Mouse (Mus musculus): ENCODE results near the gene Ucma.

The Ucma gene

DNA sequence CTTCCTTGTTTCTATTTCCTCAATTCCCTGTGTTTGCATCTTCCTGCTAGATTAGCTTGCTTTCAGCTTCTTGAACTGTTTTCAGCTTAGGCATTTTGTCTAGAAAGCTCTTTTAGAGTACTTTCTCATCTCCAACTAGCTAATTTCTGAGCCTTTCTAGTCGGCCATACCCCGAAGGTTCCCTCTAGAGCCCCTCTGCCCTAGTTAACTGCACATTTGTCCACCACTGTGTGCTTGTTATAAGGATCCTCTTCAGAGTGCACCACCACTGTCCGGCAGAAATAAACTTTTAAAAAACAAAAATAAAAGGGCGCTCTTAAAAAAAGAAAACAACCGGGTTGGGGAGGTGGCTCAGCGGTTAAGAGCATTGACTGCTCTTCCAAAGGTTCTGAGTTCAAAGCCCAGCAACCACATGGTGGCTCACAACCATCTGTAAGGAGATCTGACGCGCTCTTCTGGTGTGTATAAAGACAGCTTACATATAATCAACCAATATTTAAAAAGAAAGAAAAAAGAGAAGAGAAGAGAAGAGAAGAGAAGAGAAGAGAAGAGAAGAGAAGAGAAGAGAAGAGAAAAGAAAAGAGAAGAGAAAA is 36.1 kb downstream of the Ucma start:
- DNase-seq, result no peak

DNA sequence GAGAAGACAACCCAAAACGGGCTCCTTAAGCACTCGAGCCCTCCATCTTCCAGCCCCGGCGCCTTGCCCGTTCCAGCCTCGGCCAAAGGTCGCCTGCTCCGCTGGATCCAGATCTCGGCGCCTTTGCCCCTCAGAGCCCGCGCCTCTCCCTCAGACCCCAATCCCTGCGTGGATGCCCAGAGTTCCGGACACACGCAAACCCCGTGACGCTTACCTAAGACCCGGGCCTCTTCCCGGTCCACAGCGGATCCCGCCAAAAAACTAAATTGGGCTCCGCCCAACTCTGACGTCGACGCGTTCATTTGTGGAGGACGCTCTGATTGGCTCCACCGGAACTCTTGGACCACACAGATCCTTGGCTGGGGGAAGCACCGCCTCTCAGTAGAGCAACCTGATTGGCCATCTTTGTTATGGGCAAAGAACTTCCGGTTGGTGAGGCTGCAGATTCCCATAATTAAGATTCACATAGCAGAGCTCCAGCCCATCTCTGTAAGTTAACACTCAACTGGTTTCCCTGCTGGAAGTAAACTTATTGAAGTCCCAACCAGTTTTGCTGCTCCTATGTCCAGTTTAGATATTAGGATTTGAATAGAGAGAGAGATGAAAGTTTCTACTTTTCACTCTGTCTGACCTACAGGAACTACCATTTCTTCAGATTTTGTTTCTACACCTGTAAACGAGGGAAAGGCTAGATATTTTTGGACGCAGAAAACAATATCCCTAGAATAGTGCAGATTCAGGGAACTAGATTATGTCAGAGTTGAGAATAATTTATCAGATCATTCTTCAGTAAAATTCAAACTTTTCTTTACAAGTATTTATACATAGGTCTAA is 36.8 kb downstream of the Ucma start, which contains the start of gene Mcm10:
Mcm10 (minus strand) TSS at position 301 of the 834 bp plus-strand sequence.
- DNase-seq, result peak; percentile 78 to 83

DNA sequence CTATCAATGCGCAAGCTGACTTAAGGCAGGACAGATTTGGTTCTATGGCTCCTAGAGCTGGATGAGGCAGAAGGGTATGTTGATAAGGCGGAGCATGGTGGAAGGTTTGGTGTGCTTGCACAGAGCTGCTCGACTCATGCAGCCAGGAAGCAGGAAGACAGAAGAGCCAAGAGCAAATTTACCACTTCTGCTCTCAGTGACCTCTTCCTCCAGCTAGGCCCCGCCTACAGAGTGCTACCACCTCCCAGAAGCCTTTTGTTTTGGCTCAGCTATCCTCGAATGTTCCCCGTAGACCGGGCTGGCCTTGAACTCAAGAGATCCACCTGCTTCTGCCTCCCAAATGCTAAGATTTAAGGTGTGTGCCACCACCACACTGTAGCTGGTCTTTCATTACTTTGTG is 38.7 kb downstream of the Ucma start:
- DNase-seq, result no peak

DNA sequence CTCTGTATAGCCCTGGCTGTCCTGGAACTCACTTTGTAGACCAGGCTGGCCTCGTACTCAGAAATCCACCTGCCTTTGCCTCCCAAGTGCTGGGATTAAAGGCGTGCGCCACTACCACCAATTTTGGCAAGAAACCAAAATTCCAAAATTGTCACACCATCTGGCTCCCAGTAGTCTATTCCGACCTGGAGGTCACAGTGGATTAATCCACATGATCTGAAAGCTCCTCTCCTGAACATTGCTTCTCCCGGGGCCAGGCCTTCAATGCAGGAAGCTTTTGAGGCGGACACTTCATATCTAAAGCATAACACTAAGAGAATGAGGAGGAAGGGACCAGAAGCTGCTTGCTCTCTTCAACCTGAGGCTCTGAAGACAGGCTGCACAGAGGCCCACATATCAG is 39.6 kb downstream of the Ucma start:
- DNase-seq, result no peak

DNA sequence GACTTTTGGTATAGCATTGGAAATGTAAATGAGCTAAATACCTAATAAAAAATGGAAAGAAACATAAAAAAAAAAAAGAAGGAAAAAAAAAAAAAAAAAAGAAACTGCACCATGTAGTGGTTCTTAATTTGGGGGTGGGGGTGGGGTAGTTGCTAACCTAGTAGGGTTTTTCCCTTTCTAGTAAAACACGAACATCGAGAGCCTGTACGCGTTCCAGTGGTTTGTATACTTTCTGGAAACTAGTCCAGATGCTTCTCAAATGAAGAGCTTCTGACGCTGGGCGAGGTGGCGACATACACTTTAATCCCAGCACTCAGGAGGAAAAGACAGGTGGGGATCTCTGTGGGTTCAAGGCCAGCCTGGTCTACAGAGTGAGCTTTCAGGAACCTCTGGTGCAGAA is 41.0 kb downstream of the Ucma start:
- no peak for DNase-seq

DNA sequence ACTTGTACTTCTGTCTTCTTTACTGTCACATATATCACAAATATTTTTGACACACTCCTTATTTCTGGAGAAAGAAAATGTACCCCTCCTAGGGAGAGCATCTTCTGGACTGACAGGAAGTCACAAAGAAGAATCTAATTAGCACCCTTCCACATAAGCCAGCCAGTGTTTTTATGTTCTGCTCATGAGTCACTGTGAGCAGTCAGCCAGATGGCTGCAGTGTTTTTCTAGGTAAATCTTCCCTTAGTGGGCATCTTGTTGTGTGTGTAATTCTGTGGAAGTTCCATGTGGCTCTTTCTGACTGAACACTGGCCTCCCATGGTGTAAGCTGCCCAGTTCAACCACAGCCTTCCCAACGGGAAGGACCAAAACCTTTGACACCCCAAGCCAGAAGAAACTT is 43.8 kb downstream of the Ucma start:
- no peak for DNase-seq

DNA sequence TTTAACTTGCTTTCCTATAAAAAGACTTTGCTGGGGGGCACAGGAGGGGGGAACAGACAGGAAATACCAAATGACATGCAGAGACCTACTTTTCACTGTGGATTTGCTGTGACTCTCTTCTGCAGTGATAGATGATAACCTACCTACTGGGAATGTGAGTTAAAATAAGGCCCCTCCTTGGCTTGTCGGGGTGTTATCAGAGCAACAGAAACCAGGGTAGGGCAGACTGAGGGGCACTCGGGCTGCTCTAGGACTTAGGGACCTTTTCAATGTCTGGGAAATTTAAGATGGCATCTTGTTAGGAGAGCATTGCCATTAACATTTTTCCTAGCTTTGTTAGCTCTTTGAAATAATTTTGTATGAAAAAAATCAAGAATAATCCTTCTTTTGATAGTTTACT is 47.4 kb downstream of the Ucma start:
- DNase-seq, result no peak

DNA sequence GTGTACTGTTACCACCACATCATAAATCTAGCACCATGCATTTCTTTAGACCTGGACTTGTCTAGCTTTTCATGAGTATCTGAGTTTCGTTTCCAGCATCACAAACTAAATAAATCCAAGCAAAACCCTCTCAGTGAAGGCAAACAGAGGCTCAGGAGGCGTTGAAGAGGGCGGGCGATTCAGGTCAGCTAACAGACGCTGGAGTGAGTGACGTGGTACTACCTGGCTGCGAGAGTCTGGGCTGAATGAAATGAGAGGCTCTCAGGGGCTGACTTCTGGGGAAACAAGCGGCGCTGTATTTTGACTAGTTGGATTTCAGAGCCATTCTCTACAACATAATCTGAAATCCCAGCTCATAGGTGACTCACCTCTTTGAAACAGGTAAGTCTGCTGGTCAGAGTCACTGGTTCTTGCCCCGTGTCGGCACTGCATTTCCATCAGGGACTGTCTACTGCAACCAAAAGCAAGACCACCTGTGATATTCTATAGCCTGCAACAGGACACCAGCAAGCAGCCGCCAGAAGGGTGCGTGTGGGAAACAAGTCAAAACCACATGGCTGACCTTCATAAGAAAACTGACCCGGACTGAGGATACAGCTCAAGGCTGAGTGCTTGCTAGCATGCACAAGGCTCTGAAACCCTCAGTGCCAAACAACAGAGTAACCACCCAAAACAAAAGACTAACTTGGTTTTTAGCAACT is 47.9 kb downstream of the Ucma start:
- DNase-seq, result no peak

DNA sequence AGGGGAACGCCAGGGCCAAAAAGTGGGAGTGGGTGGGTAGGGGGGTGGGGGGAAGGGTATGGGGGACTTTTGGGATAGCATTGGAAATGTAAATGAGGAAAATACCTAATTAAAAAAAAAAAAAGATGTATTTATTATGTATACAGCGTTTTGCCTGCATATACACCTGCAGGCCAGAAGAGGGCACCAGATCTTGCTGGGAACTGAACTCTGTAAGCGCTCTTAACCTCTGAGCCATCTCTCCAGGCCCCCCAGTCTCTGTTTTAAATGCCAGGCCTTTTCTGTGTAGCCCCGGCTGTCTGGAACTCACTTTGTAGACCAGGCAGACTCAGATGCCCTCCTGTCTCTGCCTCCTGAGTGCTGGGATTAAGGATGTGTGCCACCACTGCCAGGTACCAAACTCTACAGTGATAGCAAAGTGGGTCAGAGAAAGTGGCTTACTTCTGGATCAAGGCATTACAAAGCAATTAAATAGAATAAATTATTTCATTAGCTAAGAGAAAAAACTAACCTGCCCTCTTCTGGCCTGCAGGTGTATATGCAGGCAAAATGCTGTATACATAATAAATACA is 49.3 kb downstream of the Ucma start:
- DNase-seq, result no peak

DNA sequence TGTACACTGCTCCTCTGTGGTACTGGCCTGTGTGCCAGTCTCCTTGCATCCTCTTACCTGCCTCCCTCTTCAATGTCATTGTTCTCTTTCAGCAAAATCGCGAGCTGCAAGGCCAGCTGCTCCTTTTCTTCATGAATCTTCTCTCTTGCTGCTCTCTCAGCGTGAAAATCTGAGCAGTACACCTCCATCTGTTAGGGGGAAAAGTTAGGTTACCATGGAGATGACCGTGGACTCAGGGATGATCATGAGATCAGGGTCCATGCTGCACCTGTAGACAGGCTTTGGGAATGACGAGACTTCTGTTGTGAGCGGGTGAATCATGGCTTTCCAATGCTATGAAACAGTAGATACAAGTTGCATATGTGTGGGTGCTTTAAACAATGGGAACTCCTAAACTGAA is 51.1 kb downstream of the Ucma start:
- no peak for DNase-seq

DNA sequence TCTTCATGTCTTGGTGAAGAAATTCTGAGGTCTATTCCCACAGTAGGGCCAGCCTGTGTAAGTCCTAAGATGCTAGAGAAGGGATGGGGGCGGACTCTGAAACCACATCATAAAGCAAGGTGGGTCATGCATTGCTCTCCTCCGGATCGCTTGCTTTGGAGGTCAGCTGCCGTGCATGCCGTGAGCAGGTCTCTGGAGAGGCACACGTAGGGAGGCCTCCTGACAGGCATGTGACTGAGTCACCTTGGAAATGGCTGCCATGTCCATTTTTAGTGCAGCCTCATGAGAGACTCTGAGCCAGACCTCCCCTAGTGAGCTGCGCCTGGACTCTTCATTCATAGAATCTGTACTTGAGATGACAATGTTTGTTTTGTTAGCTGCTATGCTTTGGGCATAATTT is 52.1 kb downstream of the Ucma start:
- DNase-seq, result no peak

DNA sequence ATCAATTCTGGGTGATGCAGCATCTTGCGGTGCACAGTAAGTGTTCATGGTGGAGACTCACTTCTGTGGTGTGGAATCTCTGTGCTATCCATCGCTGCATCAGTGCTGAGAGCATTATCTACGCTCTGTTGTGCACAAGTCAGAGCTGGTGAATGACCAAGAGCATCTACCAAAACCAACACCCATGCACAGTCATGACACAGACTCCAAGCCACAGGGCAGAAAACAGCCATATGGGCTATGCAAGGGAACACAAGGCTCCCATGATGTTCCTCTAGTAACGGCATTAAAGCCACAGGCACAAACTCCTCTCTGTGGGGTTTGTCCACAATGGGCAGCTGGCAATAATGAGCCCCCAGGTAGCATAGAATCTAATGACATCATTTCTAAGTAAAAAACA is 53.9 kb downstream of the Ucma start:
- no peak for DNase-seq

DNA sequence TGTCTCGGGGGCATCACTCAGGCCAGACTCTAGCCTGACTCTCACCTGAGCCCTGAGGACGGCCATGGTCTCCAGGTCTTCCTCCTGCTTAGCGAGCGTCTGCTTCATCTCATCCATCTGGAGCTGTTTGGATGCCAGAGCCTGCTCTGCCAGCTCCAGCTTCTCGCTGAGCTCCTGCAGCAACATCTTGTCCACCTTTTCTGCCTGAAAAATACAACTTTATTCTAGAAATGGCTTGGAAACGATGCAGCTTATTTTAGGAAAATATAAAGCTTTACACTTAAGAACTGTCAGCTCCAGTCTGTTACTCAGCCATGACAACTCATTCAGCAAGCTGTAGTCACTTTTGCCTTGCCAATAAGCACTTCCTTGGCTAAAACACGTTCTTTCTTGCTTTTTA is 55.3 kb downstream of the Ucma start:
- peak; percentile 48 to 63 for DNase-seq

DNA sequence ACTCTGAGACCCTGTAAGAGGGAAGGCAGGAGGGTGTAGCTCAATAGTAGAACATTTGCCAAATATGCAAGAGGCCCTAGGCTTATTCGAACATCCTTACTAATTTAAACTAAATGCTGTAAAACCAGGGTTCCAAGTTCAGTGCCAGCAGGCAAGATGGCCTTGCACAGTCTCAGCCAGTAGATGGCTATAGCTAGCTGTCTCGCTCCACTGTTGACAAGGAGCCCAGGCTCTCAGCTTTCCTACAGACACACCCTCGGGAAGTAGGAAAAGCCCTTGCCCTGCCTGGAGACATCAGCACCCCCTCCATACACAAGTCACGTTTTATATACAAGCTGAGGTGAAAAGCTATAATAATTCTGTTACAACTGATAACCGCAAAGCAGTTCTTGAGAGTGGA is 56.7 kb downstream of the Ucma start:
- DNase-seq, result no peak

DNA sequence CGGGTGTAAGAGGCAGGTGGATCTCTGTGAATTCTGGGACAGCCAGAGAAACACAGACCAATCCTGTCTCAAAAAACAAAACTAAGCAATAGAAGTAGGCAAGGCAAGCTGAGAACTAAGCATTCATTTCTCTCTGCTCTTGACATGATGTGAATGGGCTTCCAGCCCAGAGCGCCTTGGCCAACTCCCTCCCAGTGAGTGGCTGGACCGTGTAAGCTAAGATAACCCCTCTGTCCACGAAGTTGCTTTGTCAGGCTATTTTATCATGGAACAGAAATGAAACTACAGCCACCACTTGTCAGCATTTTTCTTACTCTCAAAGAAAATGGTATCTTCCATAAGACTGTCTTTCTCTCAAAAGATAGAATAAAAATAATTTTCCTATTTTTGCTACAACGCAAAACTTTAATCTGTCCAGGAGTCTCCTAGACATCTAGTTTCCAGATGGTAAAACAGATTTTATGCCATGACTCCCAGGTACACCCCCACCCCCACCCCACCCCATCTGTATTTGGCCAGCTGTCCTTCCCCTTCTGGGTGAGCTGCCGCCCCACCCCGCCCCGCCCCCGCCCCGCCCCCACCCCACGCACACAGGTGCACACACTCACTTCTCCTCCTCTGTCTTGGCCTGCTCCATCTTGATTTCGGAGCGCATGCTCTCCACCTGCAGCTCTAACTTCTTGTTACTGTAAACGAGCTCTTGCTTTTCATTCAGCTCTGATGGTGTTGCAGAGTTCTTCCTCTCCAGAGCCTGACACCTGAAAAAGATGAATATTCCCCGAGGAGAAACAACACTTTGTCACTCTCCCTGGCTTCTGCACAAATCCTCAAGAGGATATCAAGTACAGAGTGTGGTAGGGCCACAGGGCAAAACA is 57.9 kb downstream of the Ucma start:
- DNase-seq, result no peak

DNA sequence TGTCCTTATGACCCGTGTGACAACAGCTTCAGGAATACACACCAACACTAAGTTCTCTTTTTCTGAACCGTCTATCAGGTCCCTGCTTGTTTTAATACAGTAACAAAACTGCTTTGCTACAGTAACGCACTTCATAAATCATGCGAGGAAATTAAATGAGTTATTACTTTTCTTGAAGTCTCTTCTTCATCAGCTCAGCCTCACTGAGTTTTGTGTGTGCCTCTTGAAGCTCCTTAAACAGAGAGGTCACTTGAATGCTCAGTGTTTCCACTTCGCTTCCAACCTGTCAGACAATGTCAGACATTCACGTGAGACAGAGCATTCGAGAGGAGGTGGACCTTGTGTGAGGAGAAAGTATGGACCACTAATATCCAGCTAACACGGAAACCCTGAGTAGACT is 58.9 kb downstream of the Ucma start:
- no peak for DNase-seq

DNA sequence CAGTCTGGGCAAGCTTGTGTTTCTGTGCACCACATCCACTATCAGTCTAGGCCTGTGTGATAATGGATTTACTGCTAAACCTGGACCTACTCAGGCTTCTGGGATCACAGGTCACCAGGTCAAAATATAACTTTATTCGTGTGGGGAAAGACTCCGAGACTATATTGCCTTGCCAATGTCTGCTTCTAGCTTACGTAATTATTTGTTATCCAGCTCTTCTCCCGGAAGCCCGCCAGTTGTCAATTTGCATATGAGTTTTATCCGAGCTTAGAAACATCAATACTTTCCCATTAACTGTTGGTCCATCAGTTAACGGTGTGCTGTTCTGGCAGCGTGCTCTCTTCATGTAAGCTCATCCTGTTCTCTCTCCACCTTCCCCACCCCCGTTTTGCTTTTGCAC is 59.3 kb downstream of the Ucma start:
- no peak for DNase-seq
